Mouse (Mus musculus) cerebellum, adult 9-10 months (tissue): ENCODE measurements around the gene Cacna1a.
"Not testable (repeated sequence)": the region's sequence is repeated elsewhere in the genome, so short reads cannot be mapped to it uniquely, and the experiment has no call there.

Source experiments
- DNase-seq: peaks from one replicate; pipeline ENCODE4 v3.0.0; 2022

The Cacna1a gene

GRCm38 (mm10) chr8:84485366-84485765 is 97.1 kb downstream of the Cacna1a start:
- DNase-seq: no peak

GRCm38 (mm10) chr8:84485864-84486263 is 97.6 kb downstream of the Cacna1a start:
- peak; percentile 100 for DNase-seq

GRCm38 (mm10) chr8:84489223-84489622 is 101.0 kb downstream of the Cacna1a start:
- peak; percentile 83 for DNase-seq

- peak; percentile 82 for DNase-seq
Measured at GRCm38 (mm10) chr8:84494541-84495084, 106.4 kb downstream of the Cacna1a start.

DNA sequence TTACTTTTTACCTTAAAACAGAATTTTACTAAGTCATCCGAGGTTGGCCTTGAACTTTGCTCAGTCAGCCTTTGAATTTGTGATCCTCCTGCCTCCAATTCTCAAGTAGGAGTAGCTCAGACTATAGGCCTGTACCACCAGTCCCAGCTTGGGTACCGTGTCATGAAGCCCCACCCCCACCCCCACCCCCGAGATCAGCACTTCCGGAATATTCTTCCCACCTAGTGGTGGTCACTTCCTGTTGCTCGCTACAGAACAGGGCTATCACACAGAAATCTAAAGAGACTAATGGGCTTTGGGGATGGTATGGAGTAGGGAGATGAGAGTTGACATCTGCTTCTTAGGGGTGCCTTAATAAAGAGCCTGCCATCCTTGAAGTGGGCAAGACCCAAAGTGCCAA is 112.9 kb downstream of the Cacna1a start:
- DNase-seq: no peak

GRCm38 (mm10) chr8:84501671-84502308 is 113.5 kb downstream of the Cacna1a start:
- DNase-seq: no peak

- DNase-seq: peak; percentile 77
Measured at GRCm38 (mm10) chr8:84502638-84503037, 114.4 kb downstream of the Cacna1a start.

- no peak for DNase-seq
Measured at GRCm38 (mm10) chr8:84507220-84507619, 119.0 kb downstream of the Cacna1a start.

DNA sequence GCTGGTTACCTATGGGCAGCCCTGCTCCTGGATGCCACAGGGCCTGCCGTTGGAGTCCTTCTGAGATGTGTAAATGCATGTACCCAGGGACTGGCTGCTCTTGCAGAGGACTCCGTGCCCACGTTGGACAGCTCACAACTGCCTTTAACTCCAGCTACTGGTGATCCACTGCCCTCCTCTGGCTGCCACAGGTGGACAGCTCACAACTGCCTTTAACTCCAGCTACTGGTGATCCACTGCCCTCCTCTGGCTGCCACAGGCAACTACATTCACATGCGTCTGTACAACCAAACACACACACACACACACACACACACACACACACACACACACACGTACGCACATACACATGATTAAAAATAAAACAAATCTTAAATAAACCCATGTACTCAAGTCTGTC is 121.5 kb downstream of the Cacna1a start:
- not testable (repeated sequence) for DNase-seq

GRCm38 (mm10) chr8:84511621-84512020 is 123.4 kb downstream of the Cacna1a start:
- DNase-seq: peak; percentile 71

- DNase-seq: peak; percentile 73
Measured at GRCm38 (mm10) chr8:84513765-84514164, 125.5 kb downstream of the Cacna1a start.

- no peak for DNase-seq
Measured at GRCm38 (mm10) chr8:84518180-84518579, 129.9 kb downstream of the Cacna1a start.

GRCm38 (mm10) chr8:84518720-84519119 is 130.5 kb downstream of the Cacna1a start:
- no peak for DNase-seq

- DNase-seq: no peak
Measured at GRCm38 (mm10) chr8:84519767-84520626, 131.8 kb downstream of the Cacna1a start.

GRCm38 (mm10) chr8:84520999-84521398 is 132.8 kb downstream of the Cacna1a start:
- DNase-seq: no peak

- no peak for DNase-seq
Measured at GRCm38 (mm10) chr8:84528036-84528435, 139.8 kb downstream of the Cacna1a start.

- DNase-seq: no peak
Measured at GRCm38 (mm10) chr8:84529548-84529947, 141.3 kb downstream of the Cacna1a start.

DNA sequence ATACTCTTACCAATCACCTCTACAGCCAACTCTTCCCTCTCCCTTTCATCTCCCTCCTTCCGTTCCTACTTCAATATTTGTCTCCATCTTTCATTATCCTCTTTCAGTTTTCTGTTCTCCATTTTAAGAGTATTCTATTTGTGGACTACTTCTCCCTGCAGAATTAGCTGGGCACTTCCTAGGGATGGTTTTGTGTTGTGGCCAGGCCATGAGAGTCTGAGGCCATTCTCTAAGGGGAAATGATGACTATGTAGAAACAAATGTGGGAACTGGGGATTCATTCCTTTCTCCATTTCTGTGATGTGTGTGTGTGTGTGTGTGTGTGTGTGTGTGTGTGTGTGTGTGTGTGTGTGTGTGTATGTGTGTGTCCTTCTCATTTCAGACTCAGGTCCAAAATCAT is 144.5 kb downstream of the Cacna1a start:
- no peak for DNase-seq

- DNase-seq: no peak
Measured at GRCm38 (mm10) chr8:84533341-84533740, 145.1 kb downstream of the Cacna1a start.

GRCm38 (mm10) chr8:84536917-84537316 is 148.7 kb downstream of the Cacna1a start:
- no peak for DNase-seq

- no peak for DNase-seq
Measured at GRCm38 (mm10) chr8:84539376-84539775, 151.1 kb downstream of the Cacna1a start.

GRCm38 (mm10) chr8:84542481-84542880 is 154.2 kb downstream of the Cacna1a start:
- no peak for DNase-seq

DNA sequence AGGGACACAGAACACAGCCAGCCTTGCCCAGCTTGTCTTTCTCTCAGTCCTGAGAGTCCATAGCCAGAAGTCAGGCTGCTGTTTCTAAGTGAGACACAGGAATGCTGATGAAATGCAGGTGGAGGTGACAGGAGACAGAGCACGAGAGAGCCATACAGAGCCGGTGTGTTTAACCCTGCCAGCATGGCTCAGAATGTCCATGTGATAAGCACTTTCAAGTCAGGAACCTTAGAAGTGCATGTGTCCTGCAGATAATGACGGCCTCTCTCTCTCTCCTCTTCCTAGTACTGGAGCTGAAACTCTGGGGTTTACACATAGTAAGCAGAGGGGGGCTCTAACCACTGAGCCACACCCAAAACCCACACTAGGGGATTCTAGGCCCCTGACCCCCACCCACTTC is 157.3 kb downstream of the Cacna1a start:
- no peak for DNase-seq

DNA sequence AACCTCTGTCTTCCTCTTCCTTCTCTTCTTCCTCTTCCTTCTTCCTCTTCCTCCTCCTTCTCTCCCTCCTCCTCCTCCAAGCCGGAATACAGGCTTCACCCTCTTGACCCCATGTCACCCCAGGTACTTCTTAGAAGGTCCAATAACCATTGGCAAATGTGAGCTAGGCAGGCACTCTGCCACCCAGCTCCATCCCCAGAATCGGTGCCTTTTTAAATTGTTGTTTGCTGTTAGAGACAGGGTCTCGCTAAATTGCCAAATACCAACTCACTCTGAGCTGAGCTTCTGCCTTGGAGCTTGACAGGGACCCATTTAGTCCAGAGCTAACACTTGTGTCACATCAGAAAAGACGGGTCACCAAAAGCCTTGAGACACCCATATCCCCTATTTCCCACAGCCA is 164.2 kb downstream of the Cacna1a start:
- peak; percentile 68 for DNase-seq
